Mouse (Mus musculus) embryonic facial prominence, embryonic 11.5 days (tissue): ENCODE measurements around the gene Tmem206. TPM values are rescaled to one million over a fixed set of nuclear protein-coding genes. Genes with fewer than 3 reads are reported as not detected.

ENCODE experiments used
- ATAC-seq: fragments of 200-750 bp; cut with Nextera tagmentation; replicated peaks from 2 replicates; pipeline ENCODE4 v1.8.0; 2017; ENCODE audit warnings: low read depth; ENCODE audit not compliant: insufficient number of reproducible peaks, low FRiP score, low TSS enrichment
- DNase-seq: peaks from one replicate; pipeline ENCODE4 v3.0.0-alpha.2; 2015; ENCODE audit warnings: low spot score
- H3K27ac ChIP-seq: fragments of 300-500 bp; sonication (generic); replicated peaks from 2 replicates; pipeline ENCODE4 v1.5.1; 2014; ENCODE audit warnings: mild to moderate bottlenecking, low read depth, low read length, control low read depth
- H3K27me3 ChIP-seq: fragments of 300-500 bp; sonication (generic); 2 replicates; pipeline ENCODE4 v1.6.1; 2014; ENCODE audit warnings: mild to moderate bottlenecking, low read length, moderate library complexity, mixed read lengths; ENCODE audit not compliant: control insufficient read depth, insufficient read depth
- H3K36me3 ChIP-seq: fragments of 300-500 bp; sonication (generic); replicated peaks from 2 replicates; pipeline ENCODE4 v1.6.1; 2014; ENCODE audit warnings: low read depth, mild to moderate bottlenecking, low read length, moderate library complexity, mixed read lengths; ENCODE audit not compliant: control insufficient read depth, insufficient read depth
- H3K4me1 ChIP-seq: fragments of 300-500 bp; sonication (generic); 2 replicates; pipeline ENCODE4 v1.6.1; 2014; ENCODE audit warnings: low read length, mixed read lengths; ENCODE audit not compliant: control insufficient read depth, insufficient read depth
- H3K4me2 ChIP-seq: fragments of 300-500 bp; sonication (generic); 2 replicates; pipeline ENCODE4 v1.6.1; 2014; ENCODE audit warnings: low read depth, mild to moderate bottlenecking, control low read depth, low read length, moderate library complexity
- H3K4me3 ChIP-seq: fragments of 300-500 bp; sonication (generic); 2 replicates; pipeline ENCODE4 v1.5.1; 2014; ENCODE audit warnings: low read depth, low read length, control low read depth
- H3K9ac ChIP-seq: fragments of 300-500 bp; sonication (generic); replicated peaks from 2 replicates; pipeline ENCODE4 v1.6.1; 2014; ENCODE audit warnings: mild to moderate bottlenecking, control low read depth, low read length
- H3K9me3 ChIP-seq: fragments of 300-500 bp; sonication (generic); replicated peaks from 2 replicates; pipeline ENCODE4 v1.6.1; 2016; ENCODE audit warnings: mild to moderate bottlenecking, low read length, inconsistent platforms, mixed read lengths; ENCODE audit not compliant: control insufficient read depth
- WGBS: fragments of 180-500 bp; shearing (Covaris S2); extraction: QIAGEN DNeasy Blood & Tissue Kit; methylation state at CpG from one replicate; pipeline ENCODE4 v1.1.7; 2014; 5-methylcytosine and 5-hydroxymethylcytosine counted together
- polyA plus RNA-seq: library from polyadenylated mRNA; unstranded; fragments of >200 nt; fragmentation: Nextera tagmentation; extraction: Ambion mirVana; gene quantifications from 2 replicates; pipeline ENCODE4 v1.2.1, GENCODE M21; 2014

Gene Tmem206
- polyA plus RNA-seq, 1 experiment from 2014 or later: 29.6 TPM

DNA sequence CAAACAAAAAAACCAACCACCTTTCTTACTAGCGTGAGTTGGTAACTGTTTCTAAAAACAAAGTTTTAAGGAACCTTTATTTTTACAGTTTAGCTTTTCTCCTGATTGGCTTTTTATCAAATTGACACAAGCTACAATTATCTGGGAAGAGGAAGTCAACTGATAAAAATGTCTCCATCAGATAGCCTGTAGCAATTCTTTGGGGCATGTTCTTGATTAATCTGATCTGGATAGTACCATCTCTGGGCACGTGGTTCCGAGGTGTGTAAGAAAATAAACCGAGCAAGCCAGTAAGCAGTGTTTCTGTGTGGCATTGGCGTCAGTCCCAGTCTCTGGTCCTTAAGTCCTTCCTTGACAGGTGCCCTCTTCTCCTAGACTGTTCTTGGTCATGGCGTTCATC is 36.7 kb downstream of the Tmem206 start:
- 90% methylated on average over 6 of the region's 6 CpGs for WGBS
- Histone ChIP-seq H3K4me2 (no peak overlapping the region), H3K36me3 (no peaks in the 10 kb centered on the region), H3K9me3 (no peaks in the 10 kb centered on the region), H3K4me1 (no peaks in the 10 kb centered on the region), H3K4me3 (no peak overlapping the region), H3K27ac (no peak overlapping the region), H3K27me3 (no peaks in the 10 kb centered on the region), H3K9ac (no peak overlapping the region)
- DNase-seq: no peak
- no peak for ATAC-seq

DNA sequence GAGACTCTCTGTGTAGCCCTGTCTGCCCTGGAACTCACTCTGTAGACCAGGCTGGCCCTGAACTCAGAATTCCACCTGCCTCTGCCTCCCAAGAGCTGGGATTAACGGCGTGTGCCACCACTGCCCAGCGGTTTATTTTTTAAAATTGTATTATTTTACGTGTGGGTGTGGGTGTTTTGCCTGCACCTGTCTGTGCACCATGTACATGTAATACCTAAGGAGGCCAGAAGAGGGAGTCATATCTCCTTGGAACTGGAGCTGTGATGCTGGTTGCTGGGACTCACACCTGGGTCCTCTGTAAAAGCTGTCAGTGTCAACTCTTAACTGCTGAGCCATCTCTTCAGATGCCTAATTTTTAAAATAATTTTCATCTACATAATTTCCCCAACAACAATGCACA is 38.8 kb downstream of the Tmem206 start:
- H3K9ac ChIP-seq: no peak overlapping the region

GRCm38 (mm10) chr1:191368193-191368592 is 42.5 kb downstream of the Tmem206 start:
- H3K36me3 ChIP-seq: no peaks in the 10 kb centered on the region
- H3K27me3 ChIP-seq: no peaks in the 10 kb centered on the region
- H3K9me3 ChIP-seq: no peaks in the 10 kb centered on the region
- no peak for DNase-seq
- WGBS: 91% methylated on average over 4 of the region's 4 CpGs
- H3K4me3 ChIP-seq: no peak overlapping the region
- no peak overlapping the region for H3K4me2 ChIP-seq
- no peaks in the 10 kb centered on the region for H3K4me1 ChIP-seq
- no peak overlapping the region for H3K27ac ChIP-seq
- no peak for ATAC-seq
- H3K9ac ChIP-seq: no peak overlapping the region

More for the DNA sequence above, 38.8 kb downstream of the Tmem206 start:
- no peaks in the 10 kb centered on the region for H3K4me1 ChIP-seq
- H3K4me2 ChIP-seq: no peak overlapping the region
- no peak for ATAC-seq
- no peak overlapping the region for H3K4me3 ChIP-seq
- DNase-seq: peak; percentile 40
- no peaks in the 10 kb centered on the region for H3K9me3 ChIP-seq
- no peaks in the 10 kb centered on the region for H3K27me3 ChIP-seq
- H3K27ac ChIP-seq: no peak overlapping the region
- no peaks in the 10 kb centered on the region for H3K36me3 ChIP-seq
- 58% methylated on average over 4 of the region's 4 CpGs for WGBS

GRCm38 (mm10) chr1:191369140-191369539 is 43.4 kb downstream of the Tmem206 start:
- H3K9me3 ChIP-seq: no peaks in the 10 kb centered on the region
- no peak overlapping the region for H3K4me3 ChIP-seq
- H3K27ac ChIP-seq: no peak overlapping the region
- no peak overlapping the region for H3K4me2 ChIP-seq
- no peak overlapping the region for H3K9ac ChIP-seq
- no peaks in the 10 kb centered on the region for H3K4me1 ChIP-seq
- DNase-seq: no peak
- H3K27me3 ChIP-seq: no peaks in the 10 kb centered on the region
- H3K36me3 ChIP-seq: no peaks in the 10 kb centered on the region
- no peak for ATAC-seq

- no peak overlapping the region for H3K4me2 ChIP-seq
- no peak overlapping the region for H3K4me3 ChIP-seq
- ATAC-seq (no peak), DNase-seq (no peak)
- 92% methylated on average over 10 of the region's 10 CpGs for WGBS
- no peaks in the 10 kb centered on the region for H3K27me3 ChIP-seq
- H3K4me1 ChIP-seq: no peaks in the 10 kb centered on the region
- H3K9me3 ChIP-seq: no peaks in the 10 kb centered on the region
- no peak overlapping the region for H3K9ac ChIP-seq
- no peak overlapping the region for H3K27ac ChIP-seq
- H3K36me3 ChIP-seq: no peaks in the 10 kb centered on the region
These were observed 49.4 kb downstream of the Tmem206 start for GRCm38 (mm10) chr1:191374993-191375643.

GRCm38 (mm10) chr1:191375644-191375998 is 49.9 kb downstream of the Tmem206 start:
- Histone ChIP-seq H3K4me2 (no peak overlapping the region), H3K9ac (no peak overlapping the region), H3K27me3 (no peaks in the 10 kb centered on the region), H3K4me3 (no peak overlapping the region), H3K27ac (no peak overlapping the region), H3K36me3 (no peaks in the 10 kb centered on the region), H3K9me3 (no peaks in the 10 kb centered on the region), H3K4me1 (no peaks in the 10 kb centered on the region)
- 79% methylated on average over 5 of the region's 5 CpGs for WGBS
- no peak for ATAC-seq
- DNase-seq: no peak

DNA sequence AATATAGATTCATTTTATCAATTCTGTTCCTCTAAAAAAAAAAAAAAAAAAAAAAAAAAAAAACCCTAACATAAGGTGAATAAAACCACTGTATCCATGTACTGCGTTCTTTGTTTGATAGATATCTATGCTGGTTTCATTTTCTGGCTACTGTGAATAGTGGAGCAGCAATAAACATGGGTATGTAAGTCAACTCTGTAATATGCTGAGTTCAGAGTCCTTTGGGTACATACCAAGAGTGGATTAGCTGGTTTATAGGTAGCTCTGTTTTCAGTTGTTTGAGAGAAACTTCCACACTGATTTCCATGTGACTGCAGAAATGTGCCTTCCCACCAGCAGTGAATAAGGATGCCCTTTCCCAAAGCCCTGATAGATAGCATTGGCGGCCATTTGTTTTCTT is 52.4 kb downstream of the Tmem206 start:
- H3K4me2 ChIP-seq: no peak overlapping the region
- ATAC-seq (no peak), DNase-seq (no peak)
- WGBS: 95% methylated on average over 2 of the region's 2 CpGs
- H3K9me3 ChIP-seq: no peaks in the 10 kb centered on the region
- no peak overlapping the region for H3K4me3 ChIP-seq
- H3K9ac ChIP-seq: no peak overlapping the region
- H3K4me1 ChIP-seq: no peaks in the 10 kb centered on the region
- no peaks in the 10 kb centered on the region for H3K36me3 ChIP-seq
- no peak overlapping the region for H3K27ac ChIP-seq
- H3K27me3 ChIP-seq: no peaks in the 10 kb centered on the region

DNA sequence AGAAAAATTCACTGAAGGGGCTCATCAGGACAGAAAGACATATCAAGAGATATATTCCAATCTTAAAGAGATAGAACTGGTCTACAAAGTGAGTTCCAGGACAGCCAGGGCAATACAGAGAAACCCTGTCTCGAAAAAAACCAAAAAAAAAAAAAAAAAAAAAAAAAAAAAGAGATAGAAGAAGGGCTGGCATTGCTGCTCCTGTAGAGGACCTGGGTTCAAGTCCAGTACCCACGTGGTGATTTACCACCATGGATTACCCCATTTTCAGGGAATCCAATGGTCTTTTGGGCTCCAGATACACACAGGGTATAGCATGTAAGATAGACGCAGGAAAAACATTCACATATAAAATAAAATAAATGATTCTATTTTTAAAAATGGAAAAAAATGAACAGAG is 55.1 kb downstream of the Tmem206 start:
- no peak overlapping the region for H3K4me3 ChIP-seq
- H3K27me3 ChIP-seq: no peaks in the 10 kb centered on the region
- H3K4me2 ChIP-seq: no peak overlapping the region
- no peak for DNase-seq
- no peaks in the 10 kb centered on the region for H3K36me3 ChIP-seq
- H3K9ac ChIP-seq: no peak overlapping the region
- H3K27ac ChIP-seq: no peak overlapping the region
- no peaks in the 10 kb centered on the region for H3K9me3 ChIP-seq
- no peaks in the 10 kb centered on the region for H3K4me1 ChIP-seq
- 84% methylated on average over 3 of the region's 3 CpGs for WGBS
- ATAC-seq: no peak
